Mouse (Mus musculus) lung, adult 2 months (tissue): ENCODE measurements around the gene Myo1c.

Experiments
- CTCF ChIP-seq: fragments of 200-500 bp; IDR thresholded peaks from 2 replicates; pipeline ENCODE4 v1.5.1; 2011; ENCODE audit warnings: mild to moderate bottlenecking, low read length, control low read depth; ENCODE audit not compliant: insufficient read depth
- POLR2A ChIP-seq: fragments of 200-500 bp; IDR thresholded peaks from 2 replicates; pipeline ENCODE4 v1.6.1; 2011; ENCODE audit warnings: low read depth, mild to moderate bottlenecking, control low read depth, low read length, borderline replicate concordance; ENCODE audit errors: extremely low read depth

- TF ChIP-seq CTCF (no peak), POLR2A (0 out of 2 replicates have a peak, but pooled peaks have one; percentile 12)
These were observed 5.6 kb upstream of the Myo1c start for GRCm38 (mm10) chr11:75644684-75645083.
